Mouse (Mus musculus) erythroblast, embryonic 14.5 days (primary cell): ENCODE data around the gene Glp2r. TPM values are rescaled to one million over a fixed set of nuclear protein-coding genes. Genes with fewer than 3 reads are reported as not detected.

Experiments used
- H3K27me3 ChIP-seq: 2 replicates; pipeline ENCODE4 v1.6.1; 2012; ENCODE audit warnings: inconsistent platforms; ENCODE audit not compliant: control insufficient read depth
- H3K36me3 ChIP-seq: 2 replicates; pipeline ENCODE4 v1.6.1; 2012; ENCODE audit warnings: mild to moderate bottlenecking, inconsistent platforms; ENCODE audit not compliant: control insufficient read depth
- H3K4me1 ChIP-seq: 2 replicates; pipeline ENCODE4 v1.6.1; 2012; ENCODE audit warnings: inconsistent platforms; ENCODE audit not compliant: control insufficient read depth
- H3K4me3 ChIP-seq: replicated peaks from 2 replicates; pipeline ENCODE3; 2012; ENCODE audit warnings: moderate library complexity, mild to moderate bottlenecking, inconsistent platforms
- H3K9me3 ChIP-seq: 2 replicates; pipeline ENCODE4 v1.6.1; 2012; ENCODE audit warnings: low read length, inconsistent platforms, mixed read lengths; ENCODE audit not compliant: control insufficient read depth
- GATA1 ChIP-seq: IDR thresholded peaks from 2 replicates; pipeline ENCODE4 v1.6.1; 2012; ENCODE audit warnings: low read length, inconsistent platforms, mixed read lengths
- TAL1 ChIP-seq: IDR thresholded peaks from 3 replicates; pipeline ENCODE4 v1.6.1; 2012; ENCODE audit warnings: low read length, inconsistent platforms, mixed read lengths
- polyA plus RNA-seq: library from polyadenylated mRNA; stranded (reverse); fragments of >175 nt; gene quantifications from 2 replicates; pipeline ENCODE4 v1.2.3, GENCODE M21; 2012

The Glp2r gene
- polyA plus RNA-seq, 1 experiment = not detected

DNA sequence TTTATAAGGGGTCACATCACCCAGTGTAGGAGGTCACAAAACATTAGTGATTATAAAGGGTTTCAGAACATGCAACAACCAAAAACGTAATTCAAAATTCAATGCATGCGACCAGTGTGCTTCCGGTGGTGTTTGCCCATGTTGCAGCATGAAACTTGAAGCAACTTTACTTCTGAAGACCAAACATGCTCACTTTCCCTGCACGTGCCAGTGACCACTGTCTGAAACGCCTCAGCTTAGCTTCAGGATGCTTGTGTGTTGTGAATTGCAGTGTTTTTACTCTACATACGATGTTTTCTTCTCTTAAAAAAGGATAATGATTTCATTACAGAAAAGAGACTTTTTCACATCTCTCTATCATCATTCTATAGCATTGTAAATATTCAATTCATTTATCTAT lies 32.6 kb downstream of the Glp2r start:
- Histone ChIP-seq H3K36me3 (no peaks in the 10 kb centered on the region), H3K27me3 (no peaks in the 10 kb centered on the region), H3K4me3 (no peak overlapping the region), H3K4me1 (no peaks in the 10 kb centered on the region), H3K9me3 (no peaks in the 10 kb centered on the region)
- no peak for TF ChIP-seq GATA1
- TF ChIP-seq TAL1 = no peak

- no peaks in the 10 kb centered on the region for H3K4me1 ChIP-seq
- H3K27me3 ChIP-seq = no peaks in the 10 kb centered on the region
- H3K4me3 ChIP-seq = no peak overlapping the region
- H3K36me3 ChIP-seq = no peaks in the 10 kb centered on the region
- no peaks in the 10 kb centered on the region for H3K9me3 ChIP-seq
- TF ChIP-seq TAL1 (no peak), GATA1 (no peak)
Measured at GRCm38 (mm10) chr11:67734597-67734996, 36.4 kb downstream of the Glp2r start.

DNA sequence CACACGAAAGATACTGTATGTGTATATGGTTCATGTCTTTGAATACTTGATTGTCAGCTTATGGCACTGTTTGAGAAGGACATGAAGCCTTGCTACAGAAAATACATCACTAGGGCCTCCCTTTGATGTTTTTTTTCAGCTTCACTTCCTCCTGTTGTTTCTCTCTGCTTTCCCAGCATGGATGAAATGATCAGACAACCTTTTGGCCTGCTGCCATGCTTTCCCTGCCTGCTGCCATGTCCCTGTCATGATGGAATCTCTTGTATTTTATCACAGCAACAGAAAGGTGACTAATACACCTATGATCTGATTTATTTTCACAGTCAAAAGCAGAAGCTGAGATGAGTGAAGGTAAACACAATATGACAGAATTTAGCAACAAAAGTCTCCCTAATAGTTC lies 37.2 kb downstream of the Glp2r start:
- H3K4me1 ChIP-seq = no peaks in the 10 kb centered on the region
- H3K27me3 ChIP-seq = no peaks in the 10 kb centered on the region
- H3K9me3 ChIP-seq = no peaks in the 10 kb centered on the region
- H3K36me3 ChIP-seq = no peaks in the 10 kb centered on the region
- no peak overlapping the region for H3K4me3 ChIP-seq
- TF ChIP-seq GATA1 (no peak), TAL1 (no peak)

- Histone ChIP-seq H3K36me3 (no peaks in the 10 kb centered on the region), H3K4me1 (no peaks in the 10 kb centered on the region), H3K9me3 (no peaks in the 10 kb centered on the region), H3K27me3 (no peaks in the 10 kb centered on the region), H3K4me3 (no peak overlapping the region)
- TF ChIP-seq GATA1 (no peak), TAL1 (no peak)
Measured at GRCm38 (mm10) chr11:67731056-67731455, 39.9 kb downstream of the Glp2r start.

DNA sequence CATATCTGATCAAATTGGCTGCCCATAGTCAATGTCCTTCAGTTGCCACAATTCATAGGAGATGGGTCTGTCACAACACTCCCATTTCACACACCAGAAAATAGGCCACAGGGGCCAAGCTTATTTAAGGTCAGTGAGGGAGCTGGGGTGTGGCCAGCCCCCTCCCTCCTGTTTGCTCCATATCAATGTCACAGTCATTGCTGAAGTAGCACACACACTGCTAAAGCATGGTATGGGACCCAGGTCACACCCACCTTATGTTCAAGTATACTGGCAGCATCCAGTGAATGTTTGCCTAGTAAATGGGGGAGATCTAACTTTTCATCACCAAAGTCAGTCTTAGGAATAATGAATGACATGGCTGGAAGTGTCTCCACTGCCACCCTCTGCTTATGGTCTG lies 42.2 kb downstream of the Glp2r start:
- TF ChIP-seq TAL1 = no peak
- no peak for TF ChIP-seq GATA1
- Histone ChIP-seq H3K4me3 (no peak overlapping the region), H3K27me3 (no peaks in the 10 kb centered on the region), H3K4me1 (no peaks in the 10 kb centered on the region), H3K9me3 (no peaks in the 10 kb centered on the region), H3K36me3 (no peaks in the 10 kb centered on the region)

- H3K4me1 ChIP-seq = no peaks in the 10 kb centered on the region
- TF ChIP-seq GATA1 (no peak), TAL1 (no peak)
- H3K4me3 ChIP-seq = no peak overlapping the region
- H3K9me3 ChIP-seq = no peaks in the 10 kb centered on the region
- no peaks in the 10 kb centered on the region for H3K27me3 ChIP-seq
- H3K36me3 ChIP-seq = no peaks in the 10 kb centered on the region
Measured at GRCm38 (mm10) chr11:67727095-67727494, 43.9 kb downstream of the Glp2r start.

DNA sequence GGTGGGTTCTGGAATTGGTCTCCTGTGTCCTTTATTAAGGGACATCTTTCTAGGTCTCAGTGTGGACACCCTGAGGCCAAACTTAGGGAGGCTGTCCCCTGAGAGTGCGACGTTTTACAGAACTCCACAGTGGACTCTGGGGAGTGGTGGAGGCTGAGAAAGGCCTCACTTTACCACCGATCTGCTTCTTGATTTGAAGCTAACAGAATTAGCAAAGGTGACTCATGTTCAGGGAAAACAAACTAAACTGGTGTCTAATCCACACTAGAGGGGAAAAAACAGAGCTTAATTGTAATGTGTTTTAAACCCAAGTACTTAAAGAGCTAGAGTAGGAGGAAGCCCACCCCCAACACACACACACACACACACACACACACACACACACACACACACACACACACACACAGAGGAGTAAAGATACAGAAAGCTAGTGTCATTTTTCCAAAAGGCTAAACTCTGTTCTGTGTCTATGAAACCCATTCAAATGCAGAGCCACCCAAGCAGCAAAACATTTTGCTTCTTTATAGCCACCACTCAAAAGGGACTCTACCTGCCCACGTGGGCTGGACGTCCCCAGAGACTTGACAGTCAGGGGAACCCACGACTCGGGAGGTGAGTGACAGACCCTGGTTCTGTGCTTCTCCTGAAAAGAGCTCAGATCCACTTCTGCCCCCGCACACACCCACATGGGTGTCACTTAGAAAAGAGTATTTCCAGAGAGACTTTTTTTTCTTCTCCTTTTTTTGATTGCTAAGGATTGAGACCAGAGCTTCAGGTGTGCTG lies 47.5 kb downstream of the Glp2r start:
- no peak for TF ChIP-seq TAL1
- TF ChIP-seq GATA1 = no peak
- no peaks in the 10 kb centered on the region for H3K4me1 ChIP-seq
- no peaks in the 10 kb centered on the region for H3K36me3 ChIP-seq

GRCm38 (mm10) chr11:67722399-67723156 lies 48.4 kb downstream of the Glp2r start:
- H3K4me3 ChIP-seq = no peak overlapping the region
- H3K4me1 ChIP-seq = no peaks in the 10 kb centered on the region
- no peaks in the 10 kb centered on the region for H3K27me3 ChIP-seq
- H3K9me3 ChIP-seq = no peaks in the 10 kb centered on the region
- no peaks in the 10 kb centered on the region for H3K36me3 ChIP-seq
- no peak for TF ChIP-seq GATA1
- no peak for TF ChIP-seq TAL1

More for the DNA sequence above, 47.5 kb downstream of the Glp2r start:
- Histone ChIP-seq H3K27me3 (no peaks in the 10 kb centered on the region), H3K4me3 (no peak overlapping the region), H3K9me3 (no peaks in the 10 kb centered on the region)

DNA sequence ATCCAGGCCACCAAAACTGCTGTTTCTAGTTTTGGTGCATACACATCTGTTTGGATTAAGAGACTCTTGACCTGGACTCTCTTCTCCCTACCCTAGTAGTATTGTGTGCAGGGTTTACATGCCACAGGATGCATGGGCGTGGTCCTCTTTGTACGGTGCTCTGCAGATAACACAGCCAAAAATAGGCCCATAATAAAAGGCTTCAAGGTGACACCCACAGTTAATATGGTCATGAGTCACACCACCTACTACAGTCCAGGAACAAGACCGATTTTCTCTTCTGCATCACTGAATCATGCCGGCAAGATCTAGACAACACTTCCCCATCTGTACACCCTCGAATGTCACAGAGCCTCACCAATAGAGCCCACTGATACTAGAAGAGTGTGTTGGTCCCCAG lies 49.5 kb downstream of the Glp2r start:
- H3K27me3 ChIP-seq = no peaks in the 10 kb centered on the region
- TF ChIP-seq GATA1 (no peak), TAL1 (no peak)
- no peaks in the 10 kb centered on the region for H3K4me1 ChIP-seq
- H3K36me3 ChIP-seq = no peaks in the 10 kb centered on the region
- H3K4me3 ChIP-seq = no peak overlapping the region
- H3K9me3 ChIP-seq = no peaks in the 10 kb centered on the region
